Mouse (Mus musculus): ENCODE results near the gene Adgrv1.

Gene Adgrv1

DNA sequence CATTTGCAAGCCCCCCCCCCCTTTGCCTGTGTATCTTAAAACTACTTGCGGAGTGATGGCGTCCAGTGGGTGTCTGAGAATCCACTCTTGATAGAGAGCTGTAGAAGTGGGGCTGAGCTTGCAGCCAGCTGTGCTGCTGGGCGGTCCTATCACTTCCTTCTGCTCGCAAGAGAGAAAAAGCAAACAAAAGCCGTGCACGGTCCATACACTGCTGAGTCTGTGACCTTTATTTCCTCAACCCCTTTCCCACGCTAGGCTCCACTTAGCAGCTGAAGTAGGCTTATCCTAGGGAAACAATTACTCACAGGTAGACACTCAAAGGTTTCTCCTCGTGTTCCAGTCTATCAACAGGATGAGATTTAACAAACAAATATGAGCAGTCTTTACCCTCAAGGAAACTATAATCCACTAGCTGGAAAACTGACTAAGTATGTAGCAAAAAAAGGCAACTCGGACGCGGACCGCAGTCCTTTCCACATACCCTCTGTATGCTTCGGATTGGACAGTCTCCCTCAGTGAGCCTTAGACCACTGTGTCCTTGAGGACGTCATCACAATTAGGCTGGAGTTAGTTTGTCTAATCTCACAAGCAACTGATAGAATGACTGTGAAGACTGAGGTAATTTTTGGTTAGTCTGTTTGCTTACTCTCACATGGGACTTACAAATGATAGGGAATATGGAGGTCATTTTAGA lies 281.3 kb downstream of the Adgrv1 start:
- in situ Hi-C loops (cut with MboI, MseI), result no loop called here

DNA sequence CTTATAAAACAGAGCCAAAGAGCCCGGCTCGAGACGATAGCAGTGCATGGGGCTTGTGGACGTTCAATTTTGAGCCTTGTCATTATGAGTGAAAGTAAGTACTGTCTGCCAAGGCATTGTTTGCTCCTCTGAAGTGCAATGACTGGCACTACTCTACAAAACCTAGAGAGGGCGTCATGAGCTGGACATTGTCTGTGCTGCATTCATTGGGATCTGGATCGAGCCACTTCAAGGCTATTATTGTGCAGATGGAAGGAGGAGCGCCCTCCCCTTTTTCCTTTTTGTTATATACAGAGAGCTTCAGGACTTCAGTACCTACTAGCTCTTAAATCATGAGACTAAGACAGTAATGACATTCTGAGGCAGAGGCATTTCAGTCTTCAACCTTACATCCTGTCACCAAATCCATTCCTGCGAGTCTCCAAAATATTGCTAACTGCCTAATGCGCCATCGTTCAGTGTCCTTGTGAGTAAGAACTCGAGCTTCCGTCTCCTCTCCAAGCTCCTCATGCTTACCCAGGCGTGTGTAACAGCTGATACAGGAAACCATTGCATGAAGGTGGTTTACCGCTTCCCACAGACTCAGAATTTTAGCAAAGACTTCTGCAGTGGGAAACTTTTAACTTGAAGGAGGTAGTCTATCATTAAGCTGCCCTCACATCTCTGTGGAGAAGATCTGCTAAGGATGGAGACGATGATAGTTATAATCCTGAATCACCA lies 285.5 kb downstream of the Adgrv1 start:
- in situ Hi-C loops (cut with MboI, MseI), result no loop called here

- in situ Hi-C loops (cut with MboI, MseI), result no loop called here
Measured at GRCm38 (mm10) chr13:81342987-81343596, 289.9 kb downstream of the Adgrv1 start.

DNA sequence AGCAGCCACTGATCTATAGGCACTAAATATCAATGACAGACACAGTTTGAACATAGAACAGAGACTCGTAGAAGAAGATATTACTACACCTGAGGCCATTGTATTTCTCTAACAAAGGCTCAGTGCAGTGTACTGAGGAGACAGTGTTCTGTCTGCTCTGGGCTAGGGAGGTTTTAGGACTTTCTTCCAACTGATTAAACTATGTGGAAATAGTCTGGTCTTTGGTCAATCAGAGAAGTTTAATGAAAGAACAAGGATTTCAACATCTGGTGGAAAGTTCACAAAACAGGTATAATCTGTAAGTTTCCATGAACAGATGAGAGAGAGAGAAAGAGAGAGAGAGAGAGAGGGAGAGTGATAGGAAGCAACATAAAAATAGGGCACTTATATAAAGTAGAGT lies 297.7 kb downstream of the Adgrv1 start:
- in situ Hi-C loops (cut with MboI, MseI), result loop anchor here (10.0 kb wide), 1 partner anchor 160 kb away; no protein-coding TSS in a partner anchor

- in situ Hi-C loops (cut with MboI, MseI), result loop anchor here (10.0 kb wide), 1 partner anchor 157 kb away; no protein-coding TSS in a partner anchor
Measured at GRCm38 (mm10) chr13:81332018-81332417, 300.9 kb downstream of the Adgrv1 start.

DNA sequence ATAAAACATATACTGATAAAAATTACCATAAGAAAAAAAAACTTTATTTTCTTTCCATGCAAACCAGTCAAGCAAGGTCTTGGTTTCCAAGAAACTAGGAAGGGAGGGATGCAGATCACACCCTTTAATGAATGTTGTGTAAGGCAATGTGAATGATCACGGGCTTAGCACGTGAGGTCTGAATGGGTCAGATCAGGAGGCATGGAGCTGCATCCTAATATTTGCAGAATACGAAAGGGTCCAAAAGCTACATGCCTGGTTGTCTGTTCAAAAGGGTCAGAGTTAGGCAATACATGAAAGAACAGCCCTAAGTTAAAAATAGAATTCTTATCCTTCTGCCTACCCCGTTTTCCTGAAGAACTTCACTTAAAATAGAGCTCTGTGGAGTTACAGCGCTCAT lies 303.2 kb downstream of the Adgrv1 start:
- in situ Hi-C loops (cut with MboI, MseI), result loop anchor here (10.0 kb wide), 1 partner anchor 155 kb away; no protein-coding TSS in a partner anchor

DNA sequence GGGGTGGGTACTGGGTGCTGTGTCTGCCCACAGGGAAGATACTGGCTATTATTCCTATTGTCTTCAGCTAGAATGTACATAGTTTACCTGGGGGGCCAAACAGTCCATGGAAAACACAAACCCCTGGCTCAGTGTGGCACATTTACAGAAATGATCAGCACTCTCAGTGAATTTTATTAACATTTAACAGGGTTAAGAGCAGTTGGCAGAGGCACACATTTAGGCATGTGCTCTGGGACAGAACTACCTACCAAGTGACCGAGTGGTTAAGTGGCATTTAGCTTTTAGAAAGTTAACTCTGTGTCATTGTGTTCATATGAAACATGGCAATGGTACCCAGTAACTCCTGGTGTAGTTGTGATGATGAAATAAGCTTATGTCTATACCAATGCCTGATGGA lies 304.8 kb downstream of the Adgrv1 start:
- in situ Hi-C loops (cut with MboI, MseI), result no loop called here

GRCm38 (mm10) chr13:81325606-81326215 lies 307.2 kb downstream of the Adgrv1 start:
- in situ Hi-C loops (cut with MboI, MseI), result no loop called here

GRCm38 (mm10) chr13:81323546-81324316 lies 309.2 kb downstream of the Adgrv1 start:
- in situ Hi-C loops (cut with MboI, MseI), result no loop called here

GRCm38 (mm10) chr13:81316581-81316980 lies 316.4 kb downstream of the Adgrv1 start:
- in situ Hi-C loops (cut with MboI, MseI), result no loop called here

- in situ Hi-C loops (cut with MboI, MseI), result no loop called here
Measured at GRCm38 (mm10) chr13:81314306-81315120, 318.4 kb downstream of the Adgrv1 start.

DNA sequence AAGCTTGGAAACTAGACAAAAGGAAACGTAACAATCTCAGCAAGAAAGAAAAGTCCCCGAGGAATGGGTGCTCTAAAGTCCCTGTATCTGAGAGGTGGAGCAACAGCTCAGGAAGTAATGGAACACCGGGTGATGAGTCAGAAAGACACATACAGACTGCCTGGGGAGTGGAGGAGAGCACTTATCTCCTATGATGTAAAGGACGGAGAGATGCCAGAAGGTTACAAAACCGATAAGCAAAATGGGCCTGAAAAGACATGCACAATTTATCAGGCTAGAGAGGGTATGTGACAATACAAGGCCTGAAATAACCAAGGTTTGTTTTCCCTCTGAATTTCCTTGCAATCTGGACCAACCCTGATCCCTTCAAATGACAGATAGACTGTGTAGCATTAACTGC lies 320.8 kb downstream of the Adgrv1 start:
- in situ Hi-C loops (cut with MboI, MseI), result no loop called here

- in situ Hi-C loops (cut with MboI, MseI), result no loop called here
Measured at GRCm38 (mm10) chr13:81300851-81301250, 332.1 kb downstream of the Adgrv1 start.

DNA sequence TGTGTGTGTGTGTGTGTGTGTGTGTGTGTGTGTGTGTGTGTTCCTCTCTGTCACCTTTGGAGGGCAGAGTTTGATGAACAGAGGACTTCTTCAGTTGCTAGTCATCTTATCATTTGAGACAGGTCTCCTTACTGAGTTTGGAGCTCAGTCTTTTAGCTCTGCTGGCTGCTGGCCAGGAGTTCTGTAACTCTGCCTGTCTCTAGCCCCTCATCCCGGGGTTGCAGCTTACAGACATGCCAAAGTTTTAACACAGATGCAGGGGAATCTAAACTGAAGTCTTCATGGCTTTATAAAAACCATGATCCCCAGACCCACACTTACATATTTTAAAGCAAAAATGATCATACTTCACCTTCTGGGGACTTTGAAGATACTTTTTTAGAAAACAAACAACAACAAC lies 338.8 kb downstream of the Adgrv1 start:
- in situ Hi-C loops (cut with MboI, MseI), result no loop called here

GRCm38 (mm10) chr13:81282193-81282592 lies 350.8 kb downstream of the Adgrv1 start:
- in situ Hi-C loops (cut with MboI, MseI), result no loop called here

DNA sequence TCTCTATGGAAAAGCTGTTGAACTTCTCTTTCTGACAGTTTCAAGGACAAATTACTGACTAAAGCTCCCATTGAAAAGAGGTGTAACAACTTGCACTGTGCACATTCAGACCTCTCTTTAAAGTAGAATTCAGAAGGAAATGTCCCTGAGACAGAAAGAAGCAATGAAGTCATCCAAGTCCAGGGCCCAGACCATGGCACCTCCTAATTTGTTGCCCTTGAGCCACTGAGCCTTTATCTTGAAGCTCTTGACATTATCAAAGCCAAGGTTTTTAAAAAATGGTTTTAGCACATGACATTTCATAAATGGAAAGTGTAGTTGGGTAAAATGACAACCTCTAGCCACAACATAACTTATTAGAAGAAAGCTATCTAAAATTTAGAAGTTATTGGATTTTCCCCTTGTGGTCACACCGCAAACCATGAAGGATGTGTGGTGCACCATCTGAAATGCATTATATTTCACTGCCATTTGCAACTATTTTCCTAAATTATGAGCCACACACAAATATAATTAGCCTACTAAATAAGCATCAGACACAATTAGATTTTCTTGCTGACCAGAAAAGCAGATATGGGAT lies 352.2 kb downstream of the Adgrv1 start:
- in situ Hi-C loops (cut with MboI, MseI), result no loop called here

- in situ Hi-C loops (cut with MboI, MseI), result no loop called here
Measured at GRCm38 (mm10) chr13:81279351-81279736, 353.6 kb downstream of the Adgrv1 start.

DNA sequence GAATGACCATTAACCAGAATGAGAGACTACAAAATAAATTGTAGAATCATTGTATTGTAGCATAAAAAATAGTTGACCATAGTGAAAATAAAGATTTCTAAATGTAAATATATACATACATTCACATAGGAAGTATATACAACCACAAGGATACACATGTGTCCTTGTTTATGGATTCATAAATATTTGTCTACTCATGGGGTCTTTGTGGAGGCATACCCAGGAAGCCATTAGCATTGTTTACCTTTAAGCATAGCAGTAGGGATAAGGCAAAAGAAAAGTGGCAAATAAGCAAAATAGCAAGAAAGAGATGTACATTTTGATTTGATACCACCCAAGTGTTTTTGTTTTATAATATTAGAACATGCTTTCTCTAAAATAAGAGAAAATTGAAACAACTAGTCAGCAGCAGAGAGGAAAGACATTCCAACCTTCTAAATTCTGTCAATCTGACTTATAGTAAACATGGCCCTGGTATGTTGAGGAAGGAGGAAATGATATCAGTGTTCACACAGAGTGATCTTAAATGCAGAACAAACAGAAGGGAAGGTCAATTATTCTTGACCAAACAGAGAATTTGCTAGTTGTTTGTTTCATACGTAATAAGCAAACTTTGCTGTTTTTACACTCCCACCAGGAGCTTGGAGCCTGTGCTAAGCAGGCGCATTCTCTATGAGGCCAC lies 354.1 kb downstream of the Adgrv1 start:
- in situ Hi-C loops (cut with MboI, MseI), result no loop called here

GRCm38 (mm10) chr13:81273837-81274236 lies 359.1 kb downstream of the Adgrv1 start:
- in situ Hi-C loops (cut with MboI, MseI), result no loop called here

GRCm38 (mm10) chr13:81270396-81270795 lies 362.6 kb downstream of the Adgrv1 start:
- in situ Hi-C loops (cut with MboI, MseI), result no loop called here

Measured in T-helper 2 cell (primary cell).